Mouse (Mus musculus): ENCODE data around the gene Nhsl2. TPM values are rescaled to one million over a fixed set of nuclear protein-coding genes. Genes with fewer than 3 reads are reported as not detected.
"Not testable (repeated sequence)": the region's sequence is repeated elsewhere in the genome, so short reads cannot be mapped to it uniquely, and the experiment has no call there.

Gene Nhsl2
- polyA plus RNA-seq (2012; rRNA removed): 0.49 and 0.51 TPM in 2 replicates

DNA sequence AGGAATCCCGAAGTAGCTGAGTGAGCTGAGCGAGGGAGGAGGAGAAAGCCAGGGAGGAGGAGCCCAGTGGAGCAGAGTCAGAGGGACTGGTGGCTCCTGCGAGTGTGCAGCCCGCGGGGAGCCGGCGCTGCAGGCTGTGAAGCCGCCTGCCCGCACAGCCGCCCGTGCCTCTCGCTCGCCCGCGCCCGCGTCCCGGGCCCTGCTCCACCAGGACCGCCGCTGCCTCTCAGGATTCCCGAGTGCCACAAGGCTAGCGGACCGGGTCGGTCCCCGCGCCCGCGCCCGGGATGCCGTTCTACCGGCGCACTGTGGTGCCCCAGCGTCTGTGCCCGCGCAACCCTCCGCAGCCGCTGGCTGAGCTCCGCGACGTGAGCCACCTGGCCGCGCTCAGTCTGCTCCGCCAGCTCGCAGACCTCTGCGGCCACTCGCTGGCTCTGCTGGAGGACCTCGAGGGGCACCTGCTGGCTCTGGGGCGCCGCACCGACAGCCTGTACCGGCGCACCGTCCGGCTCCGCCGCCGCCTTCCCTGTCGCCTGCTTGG is at the start of gene Nhsl2:
Gene Nhsl2, plus strand, starts transcription at position 105 of the 541 bp plus-strand sequence.
- Histone ChIP-seq H3K4me1 (ENCODE audit: control insufficient read depth, insufficient read depth, low read length) (peaks cover 2% of the 10 kb centered on the region; the same call in 1 of the 2 replicates), H3K27ac (ENCODE audit: control insufficient read depth, insufficient read depth, low read depth, low read length) (peak within 1 kb of the TSS; percentile 7; the same call in 1 of the 2 replicates), H3K36me3 (ENCODE audit: control insufficient read depth, insufficient read depth, low read length) (no peaks in the 10 kb centered on the region), H3K4me3 (ENCODE audit: control insufficient read depth, low read depth, low read length) (peak within 1 kb of the TSS; percentile 82), H3K27me3 (ENCODE audit: control insufficient read depth, insufficient read depth, low read length) (no peaks in the 10 kb centered on the region)
- no peak for TF ChIP-seq POLR2A (IDR thresholded peaks at IDR 0.05; ENCODE audit: control insufficient read depth, low read depth, low read length)
- no peak for TF ChIP-seq CTCF (IDR thresholded peaks at IDR 0.05; ENCODE audit: control insufficient read depth, insufficient read depth, insufficient replicate concordance, low read depth, low read length)

DNA sequence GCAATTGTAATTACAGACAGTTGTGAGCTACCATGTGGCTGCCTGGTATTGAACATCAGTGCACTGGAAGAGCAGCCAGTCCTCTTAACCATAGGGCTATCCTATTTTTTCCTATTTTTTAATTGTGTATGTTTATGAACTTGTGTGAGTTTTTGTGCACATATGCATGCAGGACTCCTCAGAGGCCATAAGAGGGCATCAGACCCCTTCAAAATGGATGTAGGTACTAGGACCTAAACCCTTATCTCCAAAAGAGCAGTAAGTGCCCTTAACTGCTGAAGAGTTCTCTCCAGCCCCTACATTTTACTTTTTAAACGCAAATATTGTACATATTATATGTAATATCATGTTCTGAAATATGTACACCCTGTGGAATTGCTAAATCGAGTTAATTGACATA is 43.7 kb upstream of the Nhsl2 start:
- Histone ChIP-seq H3K4me3 (ENCODE audit: control insufficient read depth, low read depth, low read length) (no peak overlapping the region), H3K36me3 (ENCODE audit: control insufficient read depth, insufficient read depth, low read length) (no peaks in the 10 kb centered on the region), H3K4me1 (ENCODE audit: control insufficient read depth, insufficient read depth, low read length) (no peaks in the 10 kb centered on the region), H3K27me3 (ENCODE audit: control insufficient read depth, insufficient read depth, low read length) (no peaks in the 10 kb centered on the region), H3K27ac (ENCODE audit: control insufficient read depth, insufficient read depth, low read depth, low read length) (no peak overlapping the region)
- TF ChIP-seq POLR2A (IDR thresholded peaks at IDR 0.05; ENCODE audit: control insufficient read depth, low read depth, low read length) (no peak), CTCF (IDR thresholded peaks at IDR 0.05; ENCODE audit: control insufficient read depth, insufficient read depth, insufficient replicate concordance, low read depth, low read length) (no peak)

DNA sequence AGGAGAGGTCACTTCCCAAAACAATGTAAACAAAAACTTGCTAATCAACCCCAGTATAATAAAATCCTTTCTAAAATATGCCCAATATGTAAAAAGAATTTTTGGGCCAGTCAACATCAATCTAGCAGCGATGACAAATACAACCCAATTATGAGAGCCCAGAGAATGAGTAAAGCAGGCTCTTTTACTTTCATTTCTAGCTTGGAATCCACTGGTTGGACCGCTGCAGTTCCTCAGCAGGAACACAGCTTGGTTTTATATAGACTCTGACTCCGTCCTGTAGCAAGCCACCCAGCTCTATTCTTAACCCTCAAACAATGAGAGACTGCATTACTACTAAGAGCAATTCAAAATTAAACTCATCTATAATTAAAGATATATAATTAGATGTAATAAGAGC is 37.4 kb upstream of the Nhsl2 start:
- TF ChIP-seq CTCF (IDR thresholded peaks at IDR 0.05; ENCODE audit: control insufficient read depth, insufficient read depth, insufficient replicate concordance, low read depth, low read length): no peak
- no peak for TF ChIP-seq POLR2A (IDR thresholded peaks at IDR 0.05; ENCODE audit: control insufficient read depth, low read depth, low read length)
- no peak overlapping the region for H3K4me3 ChIP-seq (ENCODE audit: control insufficient read depth, low read depth, low read length)
- H3K36me3 ChIP-seq (ENCODE audit: control insufficient read depth, insufficient read depth, low read length): no peaks in the 10 kb centered on the region
- no peak overlapping the region for H3K27ac ChIP-seq (ENCODE audit: control insufficient read depth, insufficient read depth, low read depth, low read length)
- no peaks in the 10 kb centered on the region for H3K27me3 ChIP-seq (ENCODE audit: control insufficient read depth, insufficient read depth, low read length)
- H3K4me1 ChIP-seq (ENCODE audit: control insufficient read depth, insufficient read depth, low read length): no peaks in the 10 kb centered on the region

DNA sequence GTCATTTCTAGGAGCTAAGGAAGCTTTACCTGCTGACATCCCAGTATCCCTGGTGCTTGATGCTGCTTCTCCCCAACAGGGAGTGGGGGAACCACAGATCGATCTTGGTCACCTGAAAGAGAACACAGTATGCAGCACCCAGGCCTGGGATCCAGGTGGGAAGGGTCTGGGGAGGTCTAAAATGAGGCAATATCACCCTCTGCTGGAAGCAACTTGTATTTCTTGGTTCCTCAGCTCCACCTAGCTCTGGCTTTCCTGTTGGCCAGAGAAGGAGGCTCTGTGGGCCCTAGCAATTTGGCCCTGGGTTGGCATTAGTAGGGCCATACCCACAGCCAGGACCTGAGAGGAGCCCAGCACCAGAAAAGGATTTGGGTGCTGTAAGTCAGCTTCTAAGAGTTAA is 30.0 kb upstream of the Nhsl2 start:
- no peak overlapping the region for H3K27ac ChIP-seq (ENCODE audit: control insufficient read depth, insufficient read depth, low read depth, low read length)
- no peak for TF ChIP-seq POLR2A (IDR thresholded peaks at IDR 0.05; ENCODE audit: control insufficient read depth, low read depth, low read length)
- TF ChIP-seq CTCF (IDR thresholded peaks at IDR 0.05; ENCODE audit: control insufficient read depth, insufficient read depth, insufficient replicate concordance, low read depth, low read length): no peak; the same call in 1 of the 2 replicates
- H3K4me1 ChIP-seq (ENCODE audit: control insufficient read depth, insufficient read depth, low read length): no peaks in the 10 kb centered on the region
- H3K27me3 ChIP-seq (ENCODE audit: control insufficient read depth, insufficient read depth, low read length): no peaks in the 10 kb centered on the region
- peak overlapping the region; percentile 64 for H3K4me3 ChIP-seq (ENCODE audit: control insufficient read depth, low read depth, low read length)
- no peaks in the 10 kb centered on the region for H3K36me3 ChIP-seq (ENCODE audit: control insufficient read depth, insufficient read depth, low read length)

DNA sequence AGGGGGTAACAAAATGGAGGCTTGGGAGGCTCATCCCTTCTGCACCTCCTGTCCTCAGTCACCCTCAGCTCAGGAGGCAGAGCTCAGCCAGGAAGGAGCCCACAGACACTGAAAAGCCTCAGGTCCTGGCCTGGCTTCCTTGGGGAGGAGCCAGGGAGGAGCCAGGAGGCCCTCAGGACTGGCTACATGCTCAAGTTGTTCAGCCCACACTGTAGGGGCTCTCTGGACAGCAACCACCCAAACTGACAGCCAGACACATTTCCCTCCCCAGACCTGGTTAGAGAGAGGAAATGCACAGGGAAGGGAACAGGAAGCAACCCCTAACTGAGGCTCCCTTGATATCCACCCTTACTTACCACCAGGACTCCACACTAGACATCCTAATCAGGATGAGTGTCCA is 29.2 kb upstream of the Nhsl2 start:
- not testable (repeated sequence) for H3K4me1 ChIP-seq (ENCODE audit: control insufficient read depth, insufficient read depth, low read length); H3K27me3 ChIP-seq (ENCODE audit: control insufficient read depth, insufficient read depth, low read length); H3K27ac ChIP-seq (ENCODE audit: control insufficient read depth, insufficient read depth, low read depth, low read length); H3K36me3 ChIP-seq (ENCODE audit: control insufficient read depth, insufficient read depth, low read length); H3K4me3 ChIP-seq (ENCODE audit: control insufficient read depth, low read depth, low read length)

DNA sequence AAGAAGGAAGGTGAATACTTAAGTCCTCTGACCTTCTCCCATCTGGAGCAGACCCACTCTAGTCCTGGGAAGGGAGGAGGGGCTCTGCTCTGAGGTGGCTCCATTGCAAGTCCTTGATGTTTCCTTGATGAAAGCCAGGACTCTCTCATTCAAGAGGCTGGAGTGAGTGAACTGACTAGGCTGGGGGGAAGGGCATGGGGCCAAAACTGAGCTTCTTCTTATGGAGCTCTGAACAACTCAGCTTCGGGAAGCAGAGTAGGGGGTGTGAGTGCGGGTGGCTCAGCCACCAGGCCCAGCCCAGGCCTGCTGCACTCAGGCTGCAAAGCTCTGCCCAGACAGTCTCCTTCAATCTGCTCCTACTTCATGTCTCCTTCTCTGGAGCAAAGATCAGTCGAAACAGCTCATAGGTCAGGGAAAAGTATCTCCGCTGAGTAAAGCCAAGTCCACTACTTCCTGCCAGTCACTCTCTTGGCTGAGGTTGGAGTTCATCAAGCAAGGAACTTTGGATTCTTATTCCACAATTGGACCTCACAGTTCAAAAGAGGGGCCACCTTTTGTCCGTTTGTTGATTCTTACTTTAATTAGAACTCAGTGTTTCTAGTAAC is 1.9 kb upstream of the Nhsl2 start:
- no peaks in the 10 kb centered on the region for H3K27me3 ChIP-seq (ENCODE audit: control insufficient read depth, insufficient read depth, low read length)
- no peaks in the 10 kb centered on the region for H3K36me3 ChIP-seq (ENCODE audit: control insufficient read depth, insufficient read depth, low read length)
- TF ChIP-seq POLR2A (IDR thresholded peaks at IDR 0.05; ENCODE audit: control insufficient read depth, low read depth, low read length): no peak
- no peak for TF ChIP-seq CTCF (IDR thresholded peaks at IDR 0.05; ENCODE audit: control insufficient read depth, insufficient read depth, insufficient replicate concordance, low read depth, low read length)
- no peak overlapping the region for H3K27ac ChIP-seq (ENCODE audit: control insufficient read depth, insufficient read depth, low read depth, low read length)
- peaks cover 2% of the 10 kb centered on the region; the same call in 1 of the 2 replicates for H3K4me1 ChIP-seq (ENCODE audit: control insufficient read depth, insufficient read depth, low read length)
- no peak overlapping the region for H3K4me3 ChIP-seq (ENCODE audit: control insufficient read depth, low read depth, low read length)

DNA sequence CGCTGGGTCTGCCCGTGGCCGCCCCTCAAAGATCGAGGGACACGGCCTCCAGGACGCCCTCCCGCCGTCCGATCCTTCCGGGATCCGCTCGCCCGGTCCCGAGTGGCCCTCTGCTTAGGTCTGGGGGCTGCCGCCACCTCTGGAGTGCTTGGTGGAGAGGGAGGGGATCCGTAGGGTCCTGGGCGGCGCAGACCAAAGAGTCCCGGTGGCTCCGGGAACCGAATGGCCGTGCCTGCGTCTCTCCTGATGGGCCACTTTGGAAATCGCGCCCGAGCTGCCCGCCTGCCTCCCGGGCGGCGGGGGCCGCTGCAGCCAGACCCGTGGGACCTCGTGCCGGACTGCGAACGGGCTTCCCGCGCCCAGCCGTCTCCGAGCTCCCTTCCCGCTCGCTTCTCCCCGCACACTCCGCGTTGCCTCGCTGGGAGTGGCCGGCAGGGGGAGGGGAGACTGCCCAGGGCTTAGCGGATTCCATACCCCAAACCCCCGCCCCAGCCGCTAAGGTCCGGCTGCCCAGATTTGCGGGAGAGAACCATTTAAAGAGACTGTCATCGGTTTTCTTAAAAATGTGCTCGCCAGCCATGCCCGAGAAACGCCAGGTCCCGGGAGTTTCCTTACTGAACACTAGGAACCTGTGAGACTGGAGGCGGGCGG is 841 bp downstream of the Nhsl2 start:
- no peak for TF ChIP-seq CTCF (IDR thresholded peaks at IDR 0.05; ENCODE audit: control insufficient read depth, insufficient read depth, insufficient replicate concordance, low read depth, low read length)
- no peak for TF ChIP-seq POLR2A (IDR thresholded peaks at IDR 0.05; ENCODE audit: control insufficient read depth, low read depth, low read length)
- no peaks in the 10 kb centered on the region for H3K27me3 ChIP-seq (ENCODE audit: control insufficient read depth, insufficient read depth, low read length)
- peak overlapping the region; percentile 82 for H3K4me3 ChIP-seq (ENCODE audit: control insufficient read depth, low read depth, low read length)
- peaks cover 2% of the 10 kb centered on the region; the same call in 1 of the 2 replicates for H3K4me1 ChIP-seq (ENCODE audit: control insufficient read depth, insufficient read depth, low read length)
- H3K36me3 ChIP-seq (ENCODE audit: control insufficient read depth, insufficient read depth, low read length): no peaks in the 10 kb centered on the region
- H3K27ac ChIP-seq (ENCODE audit: control insufficient read depth, insufficient read depth, low read depth, low read length): no peak overlapping the region
